Mouse (Mus musculus) brain, embryonic 14.5 days (tissue): ENCODE results near the gene Traf7.

Experiments
- CTCF ChIP-seq: fragments of 200-500 bp; IDR thresholded peaks from 2 replicates; pipeline ENCODE4 v1.5.1; 2012; ENCODE audit warnings: inconsistent platforms, mild to moderate bottlenecking, moderate library complexity, borderline replicate concordance; ENCODE audit not compliant: insufficient read depth, insufficient read length; ENCODE audit errors: extremely low read depth
- POLR2A ChIP-seq: fragments of 200-500 bp; IDR thresholded peaks from 2 replicates; pipeline ENCODE4 v1.6.1; 2012; ENCODE audit warnings: mild to moderate bottlenecking, inconsistent platforms, borderline replicate concordance; ENCODE audit not compliant: poor library complexity, insufficient read depth, insufficient read length, severe bottlenecking; ENCODE audit errors: extremely low read depth

- no peak for TF ChIP-seq CTCF
- no peak for TF ChIP-seq POLR2A
These were observed 44.2 kb downstream of the Traf7 start for GRCm38 (mm10) chr17:24483495-24483894.
